Mouse (Mus musculus) limb, embryonic 14.5 days (tissue): ENCODE measurements around the gene Tmem218. TPM values are rescaled to one million over a fixed set of nuclear protein-coding genes. Genes with fewer than 3 reads are reported as not detected.

Experiments
- ATAC-seq: fragments of 200-750 bp; cut with Nextera tagmentation; 2 replicates; pipeline ENCODE4 v1.8.0; 2017; ENCODE audit warnings: low read depth, moderate number of reproducible peaks, moderate TSS enrichment; ENCODE audit not compliant: low FRiP score
- DNase-seq: peaks from one replicate; pipeline ENCODE4 v3.0.0-alpha.2; 2015; ENCODE audit warnings: low spot score
- H3K27ac ChIP-seq: fragments of 300-500 bp; sonication (generic); replicated peaks from 2 replicates; pipeline ENCODE4 v1.5.1; 2014; ENCODE audit warnings: low read depth, mild to moderate bottlenecking, low read length, moderate library complexity, mixed read lengths
- H3K27me3 ChIP-seq: fragments of 300-500 bp; sonication (generic); 2 replicates; pipeline ENCODE4 v1.6.1; 2014; ENCODE audit warnings: low read length, mixed read lengths; ENCODE audit not compliant: control insufficient read depth, insufficient read depth
- H3K36me3 ChIP-seq: fragments of 300-500 bp; sonication (generic); 2 replicates; pipeline ENCODE4 v1.6.1; 2014; ENCODE audit warnings: mild to moderate bottlenecking, low read length, moderate library complexity, mixed read lengths; ENCODE audit not compliant: control insufficient read depth, insufficient read depth
- H3K4me1 ChIP-seq: fragments of 300-500 bp; sonication (generic); 2 replicates; pipeline ENCODE4 v1.6.1; 2014; ENCODE audit warnings: antibody characterized with exemption, low read length, mixed read lengths; ENCODE audit not compliant: control insufficient read depth, insufficient read depth
- H3K4me2 ChIP-seq: fragments of 300-500 bp; sonication (generic); replicated peaks from 2 replicates; pipeline ENCODE4 v1.6.1; 2014; ENCODE audit warnings: low read depth, mild to moderate bottlenecking, low read length, moderate library complexity; ENCODE audit not compliant: severe bottlenecking
- H3K4me3 ChIP-seq: fragments of 300-500 bp; sonication (generic); replicated peaks from 2 replicates; pipeline ENCODE4 v1.5.1; 2014; ENCODE audit warnings: low read length
- H3K9ac ChIP-seq: fragments of 300-500 bp; sonication (generic); 2 replicates; pipeline ENCODE4 v1.6.1; 2014; ENCODE audit warnings: mild to moderate bottlenecking, low read depth, low read length, moderate library complexity; ENCODE audit not compliant: severe bottlenecking
- H3K9me3 ChIP-seq: fragments of 300-500 bp; sonication (generic); 2 replicates; pipeline ENCODE4 v1.6.1; 2016; ENCODE audit warnings: low read length; ENCODE audit not compliant: control insufficient read depth
- POLR2A ChIP-seq: fragments of 200-500 bp; IDR thresholded peaks from 2 replicates; pipeline ENCODE4 v1.8.0; 2012; ENCODE audit warnings: inconsistent platforms, mild to moderate bottlenecking, moderate library complexity, borderline replicate concordance; ENCODE audit not compliant: insufficient read depth, insufficient read length; ENCODE audit errors: extremely low read depth
- WGBS: fragments of 180-500 bp; shearing (Covaris S2); extraction: QIAGEN DNeasy Blood & Tissue Kit; methylation state at CpG from one replicate; pipeline ENCODE4 v1.1.7; 2014; 5-methylcytosine and 5-hydroxymethylcytosine counted together
- polyA plus RNA-seq, 2 experiments: library from polyadenylated mRNA; depleted of rRNA in 1 of 2; stranded (reverse) in 1 of 2; unstranded in 1 of 2; fragments of >200 nt; fragmentation: Nextera tagmentation in 1 of 2; extraction: Ambion mirVana in 1 of 2; gene quantifications; 2 replicates each; pipeline versions ENCODE4 v1.2.1 to v1.2.3; 2012 to 2014

Gene Tmem218
- polyA plus RNA-seq, 2 experiments: 4.8 to 13.5 TPM

DNA sequence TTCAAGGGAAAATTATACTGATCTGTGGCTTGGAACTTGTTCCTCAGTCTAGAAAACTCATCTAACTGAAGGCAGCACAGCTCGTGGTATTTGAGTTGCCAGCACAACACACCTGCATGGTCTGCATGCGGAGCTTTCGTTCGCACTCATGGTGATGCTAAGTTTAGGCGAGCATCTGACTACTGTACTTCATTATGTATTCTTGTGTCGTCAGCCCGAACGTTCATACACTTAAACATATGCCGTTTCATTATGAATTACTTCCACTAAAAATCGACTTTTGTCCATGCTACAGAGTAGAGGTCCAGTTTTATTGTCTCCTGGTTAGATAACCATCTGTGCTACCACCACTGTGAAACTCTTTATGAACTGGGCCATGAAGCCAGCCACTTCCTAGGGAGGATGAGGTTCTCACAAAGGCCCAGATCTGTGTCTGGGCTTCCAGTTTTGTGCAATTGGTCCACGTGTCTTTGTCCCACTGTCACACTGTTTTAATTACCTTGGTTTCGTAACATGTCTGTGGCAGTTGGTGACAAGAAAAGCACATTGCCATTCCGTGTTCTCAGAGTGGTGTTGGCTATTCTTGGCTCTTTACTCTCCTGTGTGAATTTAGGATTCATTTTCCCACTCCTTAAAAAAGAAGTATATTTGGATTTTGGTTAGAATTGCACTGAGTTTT, 5.2 kb downstream of the Tmem218 start:
- H3K36me3 ChIP-seq: no peaks in the 10 kb centered on the region
- DNase-seq: no peak
- ATAC-seq: no peak
- H3K4me3 ChIP-seq: no peak overlapping the region
- 82% methylated on average over 13 of the region's 13 CpGs for WGBS
- no peaks in the 10 kb centered on the region for H3K27me3 ChIP-seq
- H3K4me1 ChIP-seq: peaks cover 4% of the 10 kb centered on the region; the same call in 1 of the 2 replicates
- no peak overlapping the region for H3K27ac ChIP-seq
- no peak for TF ChIP-seq POLR2A
- no peaks in the 10 kb centered on the region for H3K9me3 ChIP-seq
- no peak overlapping the region for H3K4me2 ChIP-seq
- H3K9ac ChIP-seq: no peak overlapping the region

GRCm38 (mm10) chr9:37214327-37215060, 6.5 kb downstream of the Tmem218 start:
- ATAC-seq: no peak
- no peak overlapping the region for H3K9ac ChIP-seq
- TF ChIP-seq POLR2A: no peak
- no peak for DNase-seq
- no peaks in the 10 kb centered on the region for H3K9me3 ChIP-seq
- H3K4me3 ChIP-seq: no peak overlapping the region
- no peaks in the 10 kb centered on the region for H3K4me1 ChIP-seq
- H3K4me2 ChIP-seq: no peak overlapping the region
- no peaks in the 10 kb centered on the region for H3K27me3 ChIP-seq
- H3K36me3 ChIP-seq: no peaks in the 10 kb centered on the region
- WGBS: 85% methylated on average over 9 of the region's 9 CpGs
- no peak overlapping the region for H3K27ac ChIP-seq

GRCm38 (mm10) chr9:37220755-37221154, 12.7 kb downstream of the Tmem218 start:
- DNase-seq (no peak), ATAC-seq (no peak)
- no peak overlapping the region for H3K9ac ChIP-seq
- H3K4me1 ChIP-seq: no peaks in the 10 kb centered on the region
- H3K4me2 ChIP-seq: no peak overlapping the region
- H3K4me3 ChIP-seq: no peak overlapping the region
- no peaks in the 10 kb centered on the region for H3K36me3 ChIP-seq
- no peaks in the 10 kb centered on the region for H3K9me3 ChIP-seq
- no peak overlapping the region for H3K27ac ChIP-seq
- 72% methylated on average over 8 of the region's 8 CpGs for WGBS
- H3K27me3 ChIP-seq: no peaks in the 10 kb centered on the region
- no peak for TF ChIP-seq POLR2A

DNA sequence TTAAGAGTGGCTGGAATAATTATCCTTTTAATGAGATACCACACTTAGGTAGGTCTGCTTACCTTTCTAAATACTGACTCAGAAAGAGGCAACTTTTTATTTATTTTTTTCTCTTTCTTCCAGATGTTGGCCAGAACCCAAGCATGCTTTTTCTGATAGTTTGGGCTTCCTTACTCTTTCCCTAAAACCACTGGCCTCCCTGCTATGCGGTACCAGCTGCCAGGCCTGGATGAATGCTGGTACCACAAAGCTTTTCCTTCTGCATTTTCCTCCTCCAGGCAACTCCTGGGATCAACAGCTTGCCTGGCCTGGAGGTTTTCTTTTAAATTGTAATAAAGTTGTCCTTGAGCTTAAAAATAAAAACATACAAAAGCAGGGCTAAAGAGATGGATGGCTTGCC, 17.6 kb downstream of the Tmem218 start:
- DNase-seq: no peak
- no peaks in the 10 kb centered on the region for H3K27me3 ChIP-seq
- H3K9me3 ChIP-seq: no peaks in the 10 kb centered on the region
- WGBS: 55% methylated on average over 1 of the region's 1 CpGs
- no peak overlapping the region for H3K27ac ChIP-seq
- no peak overlapping the region for H3K4me2 ChIP-seq
- H3K36me3 ChIP-seq: no peaks in the 10 kb centered on the region
- ATAC-seq: no peak
- no peak overlapping the region for H3K4me3 ChIP-seq
- no peak overlapping the region for H3K9ac ChIP-seq
- no peaks in the 10 kb centered on the region for H3K4me1 ChIP-seq
- no peak for TF ChIP-seq POLR2A

DNA sequence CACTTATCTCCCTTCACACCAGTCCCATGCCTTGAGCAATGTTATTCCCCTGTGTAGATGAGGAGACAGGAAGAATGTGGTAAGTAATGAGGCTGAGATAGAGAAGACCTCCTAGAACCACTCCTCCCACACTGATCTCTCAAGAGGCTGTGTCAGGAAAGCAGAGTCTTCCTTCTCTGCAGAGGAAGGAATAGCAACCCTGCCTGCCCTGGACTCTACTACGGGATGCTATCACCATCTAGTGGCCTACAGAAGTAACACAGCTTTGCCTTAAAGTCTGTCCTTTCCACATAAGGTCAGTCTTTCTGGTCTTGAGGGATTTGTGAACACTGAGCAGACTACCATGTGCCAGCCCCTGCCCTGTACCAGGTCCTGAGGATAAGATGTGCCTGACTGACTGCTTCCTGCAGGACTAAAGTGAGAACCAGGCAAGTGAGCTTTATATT, 21.9 kb downstream of the Tmem218 start:
- TF ChIP-seq POLR2A: no peak
- Histone ChIP-seq H3K4me1 (no peaks in the 10 kb centered on the region), H3K36me3 (no peaks in the 10 kb centered on the region; the same call in 1 of the 2 replicates), H3K9me3 (no peaks in the 10 kb centered on the region), H3K27ac (no peak overlapping the region), H3K4me2 (no peak overlapping the region), H3K4me3 (no peak overlapping the region), H3K27me3 (0 out of 2 replicates have a peak, but pooled peaks cover 3% of the 10 kb centered on the region), H3K9ac (no peak overlapping the region)
- peak; percentile 71 for DNase-seq
- ATAC-seq: peak; percentile 74
- 5% methylated on average over 1 of the region's 1 CpGs for WGBS
